Mouse (Mus musculus): ENCODE results near the gene 1700125H20Rik. TPM values are rescaled to one million over a fixed set of nuclear protein-coding genes. Genes with fewer than 3 reads are reported as not detected.

1700125H20Rik gene
- 0.47 and 0.55 TPM in 2 replicates for polyA plus RNA-seq (2016; fragmentation: Nextera tagmentation; extraction: Ambion mirVana)

- Histone ChIP-seq H3K9me3 (no peaks in the 10 kb centered on the region), H3K27me3 (peaks cover 6% of the 10 kb centered on the region; the same call in 1 of the 2 replicates), H3K4me2 (replicated peaks) (peak within 1 kb of the TSS; percentile 60), H3K27ac (replicated peaks) (no peak within 1 kb of the TSS), H3K4me1 (peaks cover 11% of the 10 kb centered on the region), H3K4me3 (peak within 1 kb of the TSS; percentile 29), H3K9ac (replicated peaks) (peak within 1 kb of the TSS; percentile 43), H3K36me3 (no peaks in the 10 kb centered on the region)
- WGBS, result 13% methylated on average over 21 of the region's 21 CpGs
- ATAC-seq (ENCODE audit: low FRiP score, low read depth), result peak; percentile 74
Measured at GRCm38 (mm10) chr11:85170058-85170740, at the start of gene 1700125H20Rik. Gene 1700125H20Rik (plus strand): TSS chr11:85170404.

- Histone ChIP-seq H3K27me3 (no peaks in the 10 kb centered on the region), H3K4me3 (no peak overlapping the region), H3K9ac (replicated peaks) (no peak overlapping the region), H3K36me3 (no peaks in the 10 kb centered on the region), H3K9me3 (no peaks in the 10 kb centered on the region), H3K4me2 (replicated peaks) (no peak overlapping the region), H3K27ac (replicated peaks) (no peak overlapping the region), H3K4me1 (no peaks in the 10 kb centered on the region)
- 93% methylated on average over 1 of the region's 1 CpGs for WGBS
- no peak for ATAC-seq (ENCODE audit: low FRiP score, low read depth)
Measured at GRCm38 (mm10) chr11:85122073-85122472, 48.1 kb upstream of the 1700125H20Rik start.

DNA sequence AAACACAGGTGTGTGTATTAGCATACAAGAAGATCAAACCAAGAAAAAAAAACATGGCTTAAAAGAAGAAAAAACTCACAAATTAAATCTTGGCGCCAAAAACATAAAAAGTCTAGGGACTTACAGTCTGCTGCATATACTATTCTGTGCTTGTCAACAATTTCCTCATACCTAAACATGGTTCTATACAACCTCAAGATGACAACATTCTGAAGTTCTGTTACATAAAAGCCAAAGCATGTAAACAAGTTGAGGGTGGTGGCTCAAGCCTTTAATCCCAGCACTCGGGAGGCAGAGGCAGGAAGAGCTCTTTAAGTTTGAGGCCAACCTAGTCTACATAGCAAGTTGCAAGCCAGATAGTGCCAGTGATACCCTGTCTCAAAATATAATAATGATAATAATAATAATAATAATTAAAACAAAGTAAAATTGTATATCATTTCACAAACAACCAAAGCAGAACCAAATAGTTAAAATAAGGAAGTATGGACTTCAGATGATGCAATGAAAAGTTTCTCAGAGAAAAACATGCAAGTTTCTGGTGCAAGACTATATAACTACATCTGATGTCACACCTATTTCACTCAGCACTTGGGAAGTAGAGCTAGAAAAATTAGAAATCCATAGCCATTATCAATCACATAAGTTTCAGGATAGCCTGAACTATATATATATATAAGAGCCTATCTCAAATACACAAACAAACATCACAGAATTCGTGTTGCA is 46.8 kb upstream of the 1700125H20Rik start:
- Histone ChIP-seq H3K4me1 (no peaks in the 10 kb centered on the region), H3K4me2 (replicated peaks) (no peak overlapping the region), H3K4me3 (no peak overlapping the region), H3K9me3 (no peaks in the 10 kb centered on the region), H3K36me3 (no peaks in the 10 kb centered on the region), H3K9ac (replicated peaks) (no peak overlapping the region), H3K27ac (replicated peaks) (no peak overlapping the region), H3K27me3 (no peaks in the 10 kb centered on the region)
- ATAC-seq (ENCODE audit: low FRiP score, low read depth), result no peak
- 85% methylated on average over 3 of the region's 3 CpGs for WGBS

DNA sequence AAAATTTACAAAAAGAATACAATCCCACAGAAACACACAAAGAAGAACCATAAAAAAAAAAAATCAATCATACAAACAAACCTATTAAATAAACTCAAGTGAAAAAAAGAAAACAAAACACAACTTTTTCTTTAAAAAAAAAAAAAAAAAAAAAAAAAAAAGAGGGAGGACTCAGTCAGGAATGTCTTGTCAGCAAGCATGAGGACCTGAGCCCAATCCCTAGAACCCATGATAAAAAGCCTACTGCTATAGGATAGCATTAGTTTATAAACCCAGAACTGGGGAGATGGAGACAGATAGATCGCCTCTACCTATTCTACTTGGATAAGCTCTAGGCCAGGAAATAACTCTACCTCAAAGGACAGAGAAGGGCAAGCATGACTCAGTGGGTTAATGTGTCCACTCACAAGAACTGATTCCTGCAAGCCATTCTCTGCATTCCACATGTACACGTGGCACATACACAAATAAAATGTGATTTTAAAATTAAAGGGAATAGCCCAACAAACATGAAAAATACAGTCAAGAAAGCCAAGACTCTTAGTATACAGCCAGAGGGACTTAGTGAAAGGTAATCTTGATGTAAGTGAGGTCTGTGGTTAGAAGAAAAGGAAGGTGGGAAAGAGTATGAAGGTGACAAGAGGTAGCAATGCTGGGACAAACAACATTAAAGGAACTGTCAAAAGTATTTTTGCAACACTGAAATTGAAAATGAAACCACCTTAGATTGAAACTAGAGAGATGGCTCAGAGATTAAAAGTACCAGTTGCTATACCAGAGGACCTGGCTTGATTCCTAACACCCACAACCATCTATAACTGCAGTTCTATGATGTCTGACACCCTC is 43.7 kb upstream of the 1700125H20Rik start:
- H3K4me2 ChIP-seq (replicated peaks), result no peak overlapping the region

DNA sequence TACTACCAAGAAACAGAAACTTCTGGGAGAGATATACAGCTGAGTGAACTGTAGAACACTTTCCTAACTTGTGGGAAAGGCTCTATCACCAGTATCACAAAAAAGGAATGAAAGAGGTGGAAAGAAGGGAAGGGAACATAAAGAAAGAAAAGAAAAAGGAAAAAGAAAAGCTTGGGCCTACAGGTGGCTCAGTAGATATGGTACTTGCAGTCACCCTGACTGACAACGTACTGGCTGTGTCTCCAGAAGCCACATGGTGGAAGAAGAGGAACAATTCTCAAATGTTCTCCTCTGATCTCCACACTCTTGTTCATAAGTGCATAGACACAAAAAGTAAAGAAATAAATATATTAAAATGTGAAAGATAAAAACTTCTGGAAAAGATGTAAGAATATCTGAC is 41.3 kb upstream of the 1700125H20Rik start:
- no peak overlapping the region for H3K4me2 ChIP-seq (replicated peaks)
- H3K36me3 ChIP-seq, result no peaks in the 10 kb centered on the region
- ATAC-seq (ENCODE audit: low FRiP score, low read depth), result no peak
- 86% methylated on average over 1 of the region's 1 CpGs for WGBS
- no peak overlapping the region for H3K27ac ChIP-seq (replicated peaks)
- no peaks in the 10 kb centered on the region for H3K9me3 ChIP-seq
- H3K4me3 ChIP-seq, result no peak overlapping the region
- H3K27me3 ChIP-seq, result no peaks in the 10 kb centered on the region
- H3K9ac ChIP-seq (replicated peaks), result no peak overlapping the region
- H3K4me1 ChIP-seq, result no peaks in the 10 kb centered on the region

More for the DNA sequence above, 43.7 kb upstream of the 1700125H20Rik start:
- H3K4me3 ChIP-seq, result no peak overlapping the region
- no peaks in the 10 kb centered on the region for H3K4me1 ChIP-seq
- no peak overlapping the region for H3K9ac ChIP-seq (replicated peaks)
- no peaks in the 10 kb centered on the region for H3K27me3 ChIP-seq
- H3K9me3 ChIP-seq, result no peaks in the 10 kb centered on the region
- H3K36me3 ChIP-seq, result no peaks in the 10 kb centered on the region
- no peak overlapping the region for H3K27ac ChIP-seq (replicated peaks)
- ATAC-seq (ENCODE audit: low FRiP score, low read depth), result no peak
- 89% methylated on average over 2 of the region's 2 CpGs for WGBS

DNA sequence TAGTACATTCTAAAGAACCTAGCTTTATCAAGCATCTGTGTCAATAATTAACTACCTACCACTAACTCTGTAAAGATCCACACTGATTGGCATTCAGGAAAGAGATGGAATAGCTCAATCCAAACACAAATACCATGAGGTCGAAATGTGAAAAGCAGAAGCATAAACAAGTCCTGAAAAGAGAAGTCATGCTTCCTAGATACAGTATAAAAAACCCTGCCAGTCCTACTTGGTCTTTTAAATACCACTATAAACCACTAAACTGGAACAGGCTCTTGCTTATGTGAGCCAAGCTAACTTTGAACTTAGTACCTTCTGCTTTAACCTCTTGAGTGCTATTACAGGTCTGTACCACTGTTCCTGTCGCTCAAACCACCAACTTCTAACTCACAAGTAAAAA is 38.7 kb upstream of the 1700125H20Rik start:
- Histone ChIP-seq H3K9ac (replicated peaks) (no peak overlapping the region), H3K4me2 (replicated peaks) (no peak overlapping the region), H3K27me3 (no peaks in the 10 kb centered on the region), H3K4me3 (no peak overlapping the region), H3K27ac (replicated peaks) (no peak overlapping the region), H3K36me3 (no peaks in the 10 kb centered on the region), H3K9me3 (no peaks in the 10 kb centered on the region), H3K4me1 (no peaks in the 10 kb centered on the region)
- 87% methylated on average over 2 of the region's 2 CpGs for WGBS
- ATAC-seq (ENCODE audit: low FRiP score, low read depth), result no peak

GRCm38 (mm10) chr11:85138776-85139474 is 31.3 kb upstream of the 1700125H20Rik start:
- no peak for ATAC-seq (ENCODE audit: low FRiP score, low read depth)
- Histone ChIP-seq H3K4me1 (peaks cover 10% of the 10 kb centered on the region), H3K27me3 (no peaks in the 10 kb centered on the region), H3K4me3 (peak overlapping the region; percentile 86), H3K36me3 (no peaks in the 10 kb centered on the region), H3K27ac (replicated peaks) (peak overlapping the region; percentile 88), H3K9ac (replicated peaks) (peak overlapping the region; percentile 92), H3K4me2 (replicated peaks) (peak overlapping the region; percentile 80), H3K9me3 (no peaks in the 10 kb centered on the region)
- 2% methylated on average over 17 of the region's 17 CpGs for WGBS

- no peaks in the 10 kb centered on the region for H3K36me3 ChIP-seq
- no peaks in the 10 kb centered on the region for H3K27me3 ChIP-seq
- peaks cover 10% of the 10 kb centered on the region for H3K4me1 ChIP-seq
- peak within 1 kb of the TSS; percentile 80 for H3K4me2 ChIP-seq (replicated peaks)
- H3K9ac ChIP-seq (replicated peaks), result peak within 1 kb of the TSS; percentile 92
- whole genome bisulfite sequencing, result 1% methylated on average over 84 of the region's 94 CpGs
- peak within 1 kb of the TSS; percentile 86 for H3K4me3 ChIP-seq
- peak; percentile 96 for ATAC-seq (ENCODE audit: low FRiP score, low read depth)
- H3K27ac ChIP-seq (replicated peaks), result peak within 1 kb of the TSS; percentile 88
- no peaks in the 10 kb centered on the region for H3K9me3 ChIP-seq
Measured at GRCm38 (mm10) chr11:85139581-85140540, 30.3 kb upstream of the 1700125H20Rik start, which contains the start of gene Usp32. Gene Usp32 (minus strand): TSS chr11:85140161.

GRCm38 (mm10) chr11:85152256-85152930 is 17.8 kb upstream of the 1700125H20Rik start:
- no peak overlapping the region for H3K4me2 ChIP-seq (replicated peaks)
- no peaks in the 10 kb centered on the region for H3K27me3 ChIP-seq
- no peaks in the 10 kb centered on the region for H3K36me3 ChIP-seq
- H3K9ac ChIP-seq (replicated peaks), result no peak overlapping the region
- H3K4me3 ChIP-seq, result no peak overlapping the region
- H3K4me1 ChIP-seq, result no peaks in the 10 kb centered on the region
- H3K9me3 ChIP-seq, result no peaks in the 10 kb centered on the region
- WGBS, result 82% methylated on average over 2 of the region's 2 CpGs
- no peak overlapping the region for H3K27ac ChIP-seq (replicated peaks)
- ATAC-seq (ENCODE audit: low FRiP score, low read depth), result no peak

GRCm38 (mm10) chr11:85157301-85157700 is 12.9 kb upstream of the 1700125H20Rik start:
- H3K36me3 ChIP-seq, result no peaks in the 10 kb centered on the region
- no peaks in the 10 kb centered on the region for H3K9me3 ChIP-seq
- no peaks in the 10 kb centered on the region for H3K27me3 ChIP-seq
- no peak overlapping the region for H3K27ac ChIP-seq (replicated peaks)
- H3K4me3 ChIP-seq, result no peak overlapping the region
- no peaks in the 10 kb centered on the region for H3K4me1 ChIP-seq
- H3K4me2 ChIP-seq (replicated peaks), result no peak overlapping the region
- ATAC-seq (ENCODE audit: low FRiP score, low read depth), result no peak
- H3K9ac ChIP-seq (replicated peaks), result no peak overlapping the region
- 79% methylated on average over 2 of the region's 2 CpGs for WGBS

All from midbrain, embryonic 12.5 days (tissue).